In the genomic region with DNA sequence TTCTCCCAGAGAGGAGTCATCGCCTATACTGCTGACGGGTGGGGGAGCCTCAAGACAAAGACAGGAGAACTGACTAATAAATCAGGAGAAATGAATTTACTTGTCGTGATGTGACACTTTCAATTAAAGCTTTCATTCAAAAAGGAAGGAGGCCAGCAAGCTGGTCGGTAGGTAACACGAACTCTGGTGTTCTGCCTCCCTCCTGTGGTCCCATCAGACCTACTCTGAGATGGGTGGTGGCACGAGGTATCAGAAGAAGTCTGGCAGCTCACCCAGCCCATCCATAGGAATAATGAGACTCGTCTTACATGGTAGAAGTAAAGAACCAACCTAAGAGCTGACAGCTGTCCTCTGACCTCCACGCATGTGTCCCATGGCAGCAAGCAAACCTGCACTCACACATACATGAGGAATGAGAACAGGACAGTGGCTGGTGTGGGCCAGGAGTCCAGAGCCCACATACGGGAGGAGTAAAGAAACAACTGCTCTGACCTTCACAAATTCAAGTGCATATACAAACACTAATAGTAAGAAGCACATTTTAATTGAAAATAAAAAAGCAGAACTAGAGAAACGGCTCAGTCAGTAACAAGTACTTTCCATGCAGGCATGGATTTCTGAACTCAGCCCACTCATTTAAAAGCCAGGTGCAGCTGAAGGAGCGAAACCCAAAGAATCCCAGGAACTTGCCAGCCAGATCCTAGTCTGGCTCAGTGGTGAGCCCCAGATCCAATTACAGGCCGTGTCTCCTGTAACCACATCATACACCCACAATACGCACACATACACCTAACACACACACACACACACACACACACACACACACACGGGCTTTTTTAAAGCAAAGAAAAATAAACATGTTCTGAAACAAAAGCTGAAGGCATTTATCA, we compare ENCODE assay signal across 13 mouse cellular contexts. TPM values are rescaled to one million over a fixed set of nuclear protein-coding genes. Genes with fewer than 3 reads are reported as not detected.
DNase-seq lines count a peak whose midpoint lies in the region; ATAC-seq and TF ChIP-seq lines count a peak whose summit lies in the region.
"Had no signal": no experiment of that assay in that cellular context is flagged by ENCODE, and none has a peak within 500 bp of the region (broad histone marks: within the 10 kb centered on the region; RNA-seq: fewer than 3 reads in every experiment).

No protein-coding gene starts in this region.

- H3K79me2 ChIP-seq in heart, adult 2 months (replicated peaks; ENCODE audit: control insufficient read depth, insufficient read depth, low read length): peaks cover 3% of the 10 kb centered on the region
- H3K79me2 ChIP-seq in myocyte (ENCODE audit: control insufficient read depth, insufficient read depth): peaks cover 100% of the 10 kb centered on the region

- H3K4me2 ChIP-seq in liver, embryonic 14.5 days (ENCODE audit: low read depth): no peak overlapping the region
- H3K4me2 ChIP-seq in liver, embryonic 12.5 days: no peak overlapping the region
- H3K4me2 ChIP-seq in myocyte (ENCODE audit: low read depth): peak overlapping the region; percentile 58
- H3K4me2 ChIP-seq: kidney, embryonic 15.5 days had no signal

- no peak overlapping the region for H3K27ac ChIP-seq in heart, adult 2 months
- no peak overlapping the region for H3K27ac ChIP-seq in liver, embryonic 14.5 days
- no peak overlapping the region for H3K27ac ChIP-seq in liver, embryonic 12.5 days
- H3K27ac ChIP-seq in embryonic facial prominence, embryonic 10.5 days (replicated peaks): no peak overlapping the region
- H3K27ac ChIP-seq: kidney, embryonic 15.5 days had no signal

- TF ChIP-seq CTCF in heart, adult 2 months (IDR thresholded peaks at IDR 0.05): no peak
- 0 out of 2 replicates have a peak, but pooled peaks have one; percentile 3 for TF ChIP-seq CTCF in liver, embryonic 14.5 days (IDR thresholded peaks at IDR 0.05; ENCODE audit: low read depth)

- no peaks in the 10 kb centered on the region for H3K9me3 ChIP-seq in liver, embryonic 14.5 days (ENCODE audit: control insufficient read depth, low read length)
- no peaks in the 10 kb centered on the region for H3K9me3 ChIP-seq in liver, embryonic 12.5 days (replicated peaks)
- H3K9me3 ChIP-seq in embryonic facial prominence, embryonic 10.5 days: no peaks in the 10 kb centered on the region
- H3K9me3 ChIP-seq: kidney, embryonic 15.5 days had no signal

- intact Hi-C loops in heart, adult 2 months (cut with DNase I): no loop called here
- intact Hi-C loops in heart, postnatal 10 days (cut with DNase I): loop anchor here (5.0 kb wide), 1 partner anchor 33 kb away; no protein-coding TSS in a partner anchor

- peaks cover 19% of the 10 kb centered on the region for H3K36me3 ChIP-seq in heart, adult 2 months (ENCODE audit: control insufficient read depth, insufficient read depth, low read length)
- H3K36me3 ChIP-seq in liver, embryonic 14.5 days (replicated peaks; ENCODE audit: control insufficient read depth, insufficient read depth, low read depth): no peaks in the 10 kb centered on the region
- no peaks in the 10 kb centered on the region for H3K36me3 ChIP-seq in liver, embryonic 12.5 days
- H3K36me3 ChIP-seq in embryonic facial prominence, embryonic 10.5 days (replicated peaks): peaks cover 1% of the 10 kb centered on the region; the same call in 1 of the 2 replicates
- H3K36me3 ChIP-seq in myocyte (ENCODE audit: control insufficient read depth, insufficient read depth): peaks cover 4% of the 10 kb centered on the region
- H3K36me3 ChIP-seq: kidney, embryonic 15.5 days had no signal

- no peak overlapping the region for H3ac ChIP-seq in myocyte (ENCODE audit: control insufficient read depth, insufficient read length)

- no peak overlapping the region for H3K9ac ChIP-seq in heart, adult 2 months (ENCODE audit: low read depth, low read length)
- H3K9ac ChIP-seq in liver, embryonic 14.5 days (replicated peaks): no peak overlapping the region
- no peak overlapping the region for H3K9ac ChIP-seq in liver, embryonic 12.5 days
- H3K9ac ChIP-seq: forebrain, postnatal 0 days; kidney, embryonic 15.5 days had no signal

- H3K27me3 ChIP-seq in heart, adult 2 months (ENCODE audit: control insufficient read depth, insufficient read depth, low read length): no peaks in the 10 kb centered on the region
- no peaks in the 10 kb centered on the region for H3K27me3 ChIP-seq in liver, embryonic 14.5 days (ENCODE audit: control insufficient read depth, insufficient read depth, low read length)
- no peaks in the 10 kb centered on the region for H3K27me3 ChIP-seq in liver, embryonic 12.5 days (replicated peaks)
- H3K27me3 ChIP-seq in embryonic facial prominence, embryonic 10.5 days (replicated peaks; ENCODE audit: low read depth, poor library complexity, severe bottlenecking): no peaks in the 10 kb centered on the region
- H3K27me3 ChIP-seq in myocyte (ENCODE audit: control insufficient read depth, insufficient read depth, insufficient read length): no peaks in the 10 kb centered on the region
- H3K27me3 ChIP-seq: kidney, embryonic 15.5 days had no signal

- H3K4me1 ChIP-seq in heart, adult 2 months (ENCODE audit: control insufficient read depth, insufficient read depth, low read length): peaks cover 20% of the 10 kb centered on the region
- H3K4me1 ChIP-seq in liver, embryonic 14.5 days (replicated peaks; ENCODE audit: control insufficient read depth in 2 of 2, insufficient read depth in 2 of 2, low read length in 1 of 2): peaks cover 0 to 11% of the 10 kb centered on the region in 2 experiments; a peak in 2 of 4 replicates
- H3K4me1 ChIP-seq in liver, embryonic 12.5 days: peaks cover 92% of the 10 kb centered on the region
- peaks cover 39% of the 10 kb centered on the region for H3K4me1 ChIP-seq in embryonic facial prominence, embryonic 10.5 days

- 0 out of 2 replicates have a peak, but pooled peaks have one; percentile 13 for TF ChIP-seq EP300 in heart, adult 2 months (IDR thresholded peaks at IDR 0.05; ENCODE audit: insufficient read depth, low read depth, low read length)
- no peak for TF ChIP-seq EP300 in liver, embryonic 14.5 days (IDR thresholded peaks at IDR 0.05; ENCODE audit: low read depth)

- TF ChIP-seq POLR2A in heart, adult 2 months (IDR thresholded peaks at IDR 0.05; ENCODE audit: insufficient read depth, low read depth, low read length): no peak
- TF ChIP-seq POLR2A in myocyte (IDR thresholded peaks at IDR 0.05; ENCODE audit: insufficient read length, low read depth): no peak

- no peak for ATAC-seq in liver, embryonic 14.5 days (ENCODE audit: insufficient read depth)
- ATAC-seq in liver, embryonic 12.5 days: no peak
- no peak for ATAC-seq in erythroid progenitor cell, adult 5-6 weeks (replicated peaks; ENCODE audit: low FRiP score, poor library complexity, severe bottlenecking)
- ATAC-seq: forebrain, postnatal 0 days had no signal

- no peak for DNase-seq in heart, adult 2 months
- no peak for DNase-seq in heart, postnatal 10 days
- no peak for DNase-seq in liver, embryonic 14.5 days (ENCODE audit: low read depth in 3 of 3, low spot score in 3 of 3)
- peak; percentile 18 for DNase-seq in embryonic facial prominence, embryonic 10.5 days (ENCODE audit: low spot score)
- no peak for DNase-seq in urinary bladder, postnatal 10 days (ENCODE audit: low spot score)
- DNase-seq: cerebellum, postnatal 25 days; forebrain, postnatal 0 days; lung, postnatal 10 days; retina, postnatal 1 day had no signal

- 36% methylated on average over 14 of the region's 14 CpGs for WGBS in heart, adult 2 months
- 64% methylated on average over 14 of the region's 14 CpGs for WGBS in liver, embryonic 14.5 days (ENCODE audit: insufficient replicate concordance)
- 67% methylated on average over 14 of the region's 14 CpGs for WGBS in liver, embryonic 12.5 days (ENCODE audit: insufficient replicate concordance)
- WGBS in embryonic facial prominence, embryonic 10.5 days: 74% methylated on average over 14 of the region's 14 CpGs

- H3K4me3 ChIP-seq in heart, adult 2 months: no peak overlapping the region
- no peak overlapping the region for H3K4me3 ChIP-seq in liver, embryonic 14.5 days (ENCODE audit: insufficient read depth in 1 of 2, low read depth in 2 of 2, low read length in 2 of 2)
- H3K4me3 ChIP-seq in liver, embryonic 12.5 days: no peak overlapping the region
- no peak overlapping the region for H3K4me3 ChIP-seq in embryonic facial prominence, embryonic 10.5 days
- H3K4me3 ChIP-seq in myocyte: no peak overlapping the region
- H3K4me3 ChIP-seq: kidney, embryonic 15.5 days had no signal

TF ChIP-seq in myocyte, 11 proteins besides CTCF, POLR2A, EP300 and RAD21 (continues in another document):
- TF ChIP-seq E2F4 (IDR thresholded peaks at IDR 0.05; ENCODE audit: insufficient read depth): no peak
- no peak for TF ChIP-seq MAX (IDR thresholded peaks at IDR 0.05; ENCODE audit: low read depth)
- TF ChIP-seq MYOD1 (IDR thresholded peaks at IDR 0.05; ENCODE audit: control insufficient read depth in 1 of 3, insufficient read length in 2 of 3, low read depth in 2 of 3): peak in 2 of 3 experiments; percentile 24 to 31
- TF ChIP-seq POLR2AphosphoS2 (IDR thresholded peaks at IDR 0.05; ENCODE audit: insufficient read length, low read depth): no peak
- TF ChIP-seq SRF (IDR thresholded peaks at IDR 0.05; ENCODE audit: control insufficient read depth, insufficient read length, low read depth): no peak

RNA-seq across cellular contexts. Expression of a gene that starts 37.8 kb away (rescaled TPM):
- total RNA-seq in heart, adult 2 months (2021): 10 to 100 TPM; 68.0 to 76.3 TPM
- 34.4 and 48.3 TPM in 2 replicates for polyA plus RNA-seq in heart, adult 2 months (2012; rRNA removed)
- total RNA-seq in heart, postnatal 10 days (2021): 10 to 100 TPM; 83.6 to 84.5 TPM
- polyA plus RNA-seq in liver, embryonic 14.5 days (2012; rRNA removed): 9.9 and 12.4 TPM in 2 replicates
- 10.8 and 18.5 TPM in 2 replicates for polyA plus RNA-seq in liver, embryonic 14.5 days (2014; fragmentation: Nextera tagmentation; extraction: Ambion mirVana)
- polyA plus RNA-seq in liver, embryonic 12.5 days (2016; fragmentation: Nextera tagmentation; extraction: Ambion mirVana): 43.9 and 44.0 TPM in 2 replicates
- polyA plus RNA-seq in embryonic facial prominence, embryonic 10.5 days (2016; fragmentation: Nextera tagmentation; extraction: Ambion mirVana): 41.2 and 49.2 TPM in 2 replicates
- polyA plus RNA-seq in myocyte (2012; fragmentation: generic; extraction: Trizol): 56.4 TPM
- total RNA-seq in erythroid progenitor cell, adult 5-6 weeks (2015; ENCODE audit: low replicate concordance): 81.8 and 106 TPM in 2 replicates
- total RNA-seq in erythroid progenitor cell, adult 5-6 weeks (2017; ENCODE audit: low replicate concordance): 126 and 174 TPM in 2 replicates

RNA-seq across cellular contexts. Expression of a gene that starts 58.5 kb away (rescaled TPM):
- 10 to 100 TPM; 74.4 to 88.2 TPM for total RNA-seq in heart, adult 2 months (2021)
- 95.9 and 113 TPM in 2 replicates for polyA plus RNA-seq in heart, adult 2 months (2012; rRNA removed)
- total RNA-seq in heart, postnatal 10 days (2021): 10 to 100 TPM; 72.8 to 80.3 TPM
- 19.0 and 26.0 TPM in 2 replicates for polyA plus RNA-seq in liver, embryonic 14.5 days (2012; rRNA removed)
- 19.5 and 21.0 TPM in 2 replicates for polyA plus RNA-seq in liver, embryonic 14.5 days (2014; fragmentation: Nextera tagmentation; extraction: Ambion mirVana)
- polyA plus RNA-seq in liver, embryonic 12.5 days (2016; fragmentation: Nextera tagmentation; extraction: Ambion mirVana): 40.0 TPM in 2 replicates
- polyA plus RNA-seq in embryonic facial prominence, embryonic 10.5 days (2016; fragmentation: Nextera tagmentation; extraction: Ambion mirVana): 51.3 and 54.5 TPM in 2 replicates
- 83.4 TPM for polyA plus RNA-seq in myocyte (2012; fragmentation: generic; extraction: Trizol)
- 63.4 and 71.7 TPM in 2 replicates for total RNA-seq in erythroid progenitor cell, adult 5-6 weeks (2015; ENCODE audit: low replicate concordance)
- 50.3 and 65.2 TPM in 2 replicates for total RNA-seq in erythroid progenitor cell, adult 5-6 weeks (2017; ENCODE audit: low replicate concordance)
